Mouse (Mus musculus) thymus, adult 2 months (tissue): ENCODE measurements around the gene Tdrd12.

Source experiments
- CTCF ChIP-seq: fragments of 200-500 bp; IDR thresholded peaks from 2 replicates; pipeline ENCODE4 v1.5.1; 2012; ENCODE audit warnings: mild to moderate bottlenecking, control low read depth, low read length, moderate library complexity, borderline replicate concordance; ENCODE audit not compliant: control insufficient read depth, poor library complexity, insufficient read depth; ENCODE audit errors: extremely low read depth
- POLR2A ChIP-seq: fragments of 200-500 bp; IDR thresholded peaks from 2 replicates; pipeline ENCODE4 v1.6.1; 2012; ENCODE audit warnings: mild to moderate bottlenecking, low read length, control low read depth, moderate library complexity; ENCODE audit not compliant: control insufficient read depth, poor library complexity, insufficient read depth; ENCODE audit errors: extremely low read depth

DNA sequence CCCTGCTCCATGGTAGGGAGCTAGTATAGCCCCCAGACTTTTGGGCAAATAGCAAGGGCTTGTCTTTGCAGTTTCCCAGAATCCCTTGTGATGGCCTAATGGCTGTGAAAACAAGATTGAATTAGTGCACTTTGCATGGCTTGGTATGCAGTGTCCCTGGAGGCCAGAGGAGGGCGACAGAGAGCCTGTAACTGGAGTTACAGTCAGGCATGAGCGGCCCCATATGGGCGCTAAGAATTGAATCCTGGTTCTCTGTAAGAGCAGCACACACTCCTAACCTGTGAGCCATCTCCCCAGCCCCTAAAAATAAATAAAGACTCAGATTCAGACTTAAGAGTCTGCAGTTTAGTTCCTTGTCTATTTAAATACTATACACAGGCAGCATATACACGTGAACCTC lies 42.3 kb upstream of the Tdrd12 start:
- TF ChIP-seq POLR2A (no peak), CTCF (peak; percentile 65; the same call in 1 of the 2 replicates)
